Mouse (Mus musculus): ENCODE data around the gene U2af1. TPM values are rescaled to one million over a fixed set of nuclear protein-coding genes. Genes with fewer than 3 reads are reported as not detected.

Gene U2af1
- polyA plus RNA-seq, 1 experiment from 2014 or later, result 105 TPM

GRCm38 (mm10) chr17:31670163-31670562, 11.5 kb upstream of the U2af1 start:
- Histone ChIP-seq H3K4me2 (replicated peaks) (no peak overlapping the region), H3K9me3 (ENCODE audit: control insufficient read depth, low read length) (no peaks in the 10 kb centered on the region), H3K9ac (no peak overlapping the region), H3K27ac (no peak overlapping the region), H3K36me3 (replicated peaks; ENCODE audit: control insufficient read depth, insufficient read depth) (no peaks in the 10 kb centered on the region), H3K4me3 (replicated peaks; ENCODE audit: low read length) (no peak overlapping the region), H3K27me3 (ENCODE audit: control insufficient read depth, insufficient read depth, low read length) (no peaks in the 10 kb centered on the region), H3K4me1 (replicated peaks; ENCODE audit: control insufficient read depth, insufficient read depth, low read length) (no peaks in the 10 kb centered on the region)
- DNase-seq (ENCODE audit: low spot score), result no peak
- no peak for ATAC-seq (ENCODE audit: low FRiP score)
- 10% methylated on average over 11 of the region's 11 CpGs for WGBS

GRCm38 (mm10) chr17:31668306-31668705, 9.6 kb upstream of the U2af1 start:
- DNase-seq (ENCODE audit: low spot score) (no peak), ATAC-seq (ENCODE audit: low FRiP score) (no peak)
- Histone ChIP-seq H3K4me2 (replicated peaks) (no peak overlapping the region), H3K27me3 (ENCODE audit: control insufficient read depth, insufficient read depth, low read length) (no peaks in the 10 kb centered on the region), H3K4me1 (replicated peaks; ENCODE audit: control insufficient read depth, insufficient read depth, low read length) (no peaks in the 10 kb centered on the region), H3K9me3 (ENCODE audit: control insufficient read depth, low read length) (no peaks in the 10 kb centered on the region), H3K9ac (no peak overlapping the region), H3K27ac (no peak overlapping the region), H3K36me3 (replicated peaks; ENCODE audit: control insufficient read depth, insufficient read depth) (no peaks in the 10 kb centered on the region), H3K4me3 (replicated peaks; ENCODE audit: low read length) (no peak overlapping the region)
- 84% methylated on average over 8 of the region's 9 CpGs for whole genome bisulfite sequencing

DNA sequence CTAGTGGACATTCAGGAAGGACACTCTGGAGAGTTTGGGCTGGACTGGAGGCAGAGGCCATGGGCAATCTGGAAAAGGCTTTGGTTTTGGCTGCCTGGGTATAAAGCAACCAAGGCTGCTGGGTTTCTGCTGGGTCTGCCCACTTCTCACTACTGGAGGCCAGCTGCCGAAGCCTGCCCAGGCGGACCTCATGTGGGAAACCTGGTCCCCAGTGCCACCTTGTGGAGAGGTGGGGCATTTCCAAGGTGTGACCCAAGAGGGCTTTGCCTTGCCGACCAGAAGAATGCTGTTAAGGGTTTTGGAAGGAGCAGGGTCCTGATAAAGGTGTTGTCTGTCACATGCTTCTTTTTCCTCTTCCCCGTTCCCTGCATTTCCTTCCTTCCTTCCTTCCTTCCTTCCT, 6.1 kb upstream of the U2af1 start:
- no peak overlapping the region for H3K27ac ChIP-seq
- ATAC-seq (ENCODE audit: low FRiP score) (peak; percentile 69), DNase-seq (ENCODE audit: low spot score) (peak; percentile 75)
- no peak overlapping the region for H3K4me2 ChIP-seq (replicated peaks)
- no peaks in the 10 kb centered on the region for H3K36me3 ChIP-seq (replicated peaks; ENCODE audit: control insufficient read depth, insufficient read depth)
- 21% methylated on average over 4 of the region's 4 CpGs for WGBS
- no peak overlapping the region for H3K9ac ChIP-seq
- H3K4me3 ChIP-seq (replicated peaks; ENCODE audit: low read length), result no peak overlapping the region
- no peaks in the 10 kb centered on the region for H3K27me3 ChIP-seq (ENCODE audit: control insufficient read depth, insufficient read depth, low read length)
- no peaks in the 10 kb centered on the region for H3K4me1 ChIP-seq (replicated peaks; ENCODE audit: control insufficient read depth, insufficient read depth, low read length)
- no peaks in the 10 kb centered on the region for H3K9me3 ChIP-seq (ENCODE audit: control insufficient read depth, low read length)

DNA sequence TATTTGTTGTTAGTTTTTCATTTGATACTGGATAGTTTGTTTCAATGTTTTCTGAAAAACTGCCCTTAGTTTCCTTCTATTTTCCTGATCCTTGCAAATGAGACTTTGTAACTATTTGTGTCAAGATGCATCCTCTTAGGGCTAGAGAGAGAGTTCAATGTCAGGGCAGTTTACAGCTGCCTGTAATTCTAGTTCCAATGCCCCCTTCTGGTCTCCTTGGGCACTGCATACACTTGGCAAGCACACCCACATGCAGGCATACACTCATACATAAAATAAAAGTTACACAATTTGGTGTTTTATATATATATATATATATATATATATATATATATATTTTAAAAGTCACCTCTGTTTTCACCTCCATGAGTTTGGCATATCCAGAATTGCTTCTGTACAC, 4.2 kb upstream of the U2af1 start:
- Histone ChIP-seq H3K4me1 (replicated peaks; ENCODE audit: control insufficient read depth, insufficient read depth, low read length) (0 out of 2 replicates have a peak, but pooled peaks cover 6% of the 10 kb centered on the region), H3K4me2 (replicated peaks) (no peak overlapping the region), H3K27me3 (ENCODE audit: control insufficient read depth, insufficient read depth, low read length) (no peaks in the 10 kb centered on the region), H3K9ac (no peak overlapping the region), H3K4me3 (replicated peaks; ENCODE audit: low read length) (no peak overlapping the region), H3K27ac (no peak overlapping the region), H3K9me3 (ENCODE audit: control insufficient read depth, low read length) (no peaks in the 10 kb centered on the region), H3K36me3 (replicated peaks; ENCODE audit: control insufficient read depth, insufficient read depth) (no peaks in the 10 kb centered on the region)
- DNase-seq (ENCODE audit: low spot score), result no peak
- no peak for ATAC-seq (ENCODE audit: low FRiP score)

DNA sequence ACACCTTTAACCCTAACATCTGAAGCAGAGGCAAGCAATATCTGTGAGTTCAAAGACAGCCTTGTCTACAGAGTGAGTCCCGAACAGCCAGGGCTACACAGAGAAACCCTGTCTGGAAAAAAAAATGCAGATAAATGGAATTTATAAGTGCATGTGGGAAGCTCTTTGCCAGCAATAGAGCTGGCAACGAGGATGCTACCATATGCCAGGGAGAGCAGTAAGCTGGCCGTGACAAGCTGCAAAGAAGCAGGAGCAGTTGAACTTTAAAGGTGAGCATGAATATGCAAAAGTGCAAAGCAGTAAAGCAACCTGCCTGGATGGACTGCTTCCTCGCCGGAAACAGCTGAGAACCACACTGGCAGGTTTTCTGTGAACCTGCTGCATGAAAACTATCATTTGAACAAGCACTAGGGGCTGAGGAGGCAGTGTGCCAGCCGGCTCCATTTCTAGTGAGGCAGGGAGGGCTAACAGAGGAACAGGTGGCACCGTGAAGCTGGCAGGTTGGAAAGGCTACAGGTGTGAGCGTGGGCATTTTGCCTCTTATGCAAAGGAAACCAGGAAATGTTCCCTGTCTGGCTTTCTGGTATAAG, 2.1 kb upstream of the U2af1 start:
- Histone ChIP-seq H3K9ac (no peak overlapping the region; the same call in 1 of the 2 replicates), H3K4me3 (replicated peaks; ENCODE audit: low read length) (no peak overlapping the region), H3K9me3 (ENCODE audit: control insufficient read depth, low read length) (no peaks in the 10 kb centered on the region), H3K27me3 (ENCODE audit: control insufficient read depth, insufficient read depth, low read length) (no peaks in the 10 kb centered on the region), H3K4me2 (replicated peaks) (no peak overlapping the region), H3K36me3 (replicated peaks; ENCODE audit: control insufficient read depth, insufficient read depth) (peaks cover 4% of the 10 kb centered on the region; the same call in 1 of the 2 replicates), H3K27ac (no peak overlapping the region), H3K4me1 (replicated peaks; ENCODE audit: control insufficient read depth, insufficient read depth, low read length) (peaks cover 15% of the 10 kb centered on the region)
- no peak for ATAC-seq (ENCODE audit: low FRiP score)
- 76% methylated on average over 8 of the region's 8 CpGs for WGBS
- DNase-seq (ENCODE audit: low spot score), result no peak

GRCm38 (mm10) chr17:31658136-31658467, 590 bp downstream of the U2af1 start:
- Histone ChIP-seq H3K9me3 (ENCODE audit: control insufficient read depth, low read length) (no peaks in the 10 kb centered on the region), H3K27ac (peak overlapping the region; percentile 89), H3K9ac (peak overlapping the region; percentile 95), H3K4me2 (replicated peaks) (peak overlapping the region; percentile 93), H3K36me3 (replicated peaks; ENCODE audit: control insufficient read depth, insufficient read depth) (peaks cover 30% of the 10 kb centered on the region), H3K4me1 (replicated peaks; ENCODE audit: control insufficient read depth, insufficient read depth, low read length) (peaks cover 15% of the 10 kb centered on the region), H3K27me3 (ENCODE audit: control insufficient read depth, insufficient read depth, low read length) (no peaks in the 10 kb centered on the region), H3K4me3 (replicated peaks; ENCODE audit: low read length) (peak overlapping the region; percentile 98)
- DNase-seq (ENCODE audit: low spot score) (no peak), ATAC-seq (ENCODE audit: low FRiP score) (no peak)
- WGBS, result 1% methylated on average over 27 of the region's 27 CpGs

DNA sequence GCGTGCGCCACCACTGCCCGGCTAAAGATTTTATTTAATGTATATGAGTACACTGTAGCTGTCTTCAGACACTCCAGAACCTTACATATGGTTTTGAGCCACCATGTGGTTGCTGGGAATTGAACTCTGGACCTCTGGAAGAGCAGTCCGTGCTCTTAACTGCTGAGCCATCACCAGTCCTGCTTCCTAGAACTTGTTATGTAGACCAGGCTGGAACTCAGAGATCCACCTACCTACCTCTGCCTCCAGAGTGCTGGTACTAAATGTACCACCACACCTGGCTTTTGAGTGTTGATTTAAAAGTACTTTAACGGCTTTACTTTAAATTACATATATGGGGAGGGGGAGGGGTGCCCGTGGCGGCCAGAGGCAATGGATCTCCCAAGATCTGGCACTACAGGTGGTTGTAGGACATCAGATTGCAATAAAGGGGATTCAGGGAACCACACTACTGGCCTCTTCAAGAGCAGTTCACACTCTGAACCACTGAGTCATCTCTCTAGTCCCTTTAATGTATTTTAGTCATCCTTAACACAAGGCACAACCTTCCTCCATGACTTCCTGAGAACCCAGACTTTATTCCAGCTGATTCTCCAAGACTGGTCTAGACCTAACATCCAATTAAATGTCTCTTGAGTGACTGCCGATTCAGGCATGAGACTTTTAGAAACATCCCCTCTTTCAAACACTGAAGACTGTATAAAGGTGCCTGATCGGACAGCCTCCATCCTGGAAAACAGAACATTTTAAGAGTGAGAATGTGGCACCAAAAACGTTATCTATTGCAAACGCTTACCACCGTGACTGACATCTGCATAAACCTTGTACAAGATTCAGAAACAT, 1.3 kb downstream of the U2af1 start:
- H3K4me2 ChIP-seq (replicated peaks), result peak overlapping the region; percentile 93
- peaks cover 15% of the 10 kb centered on the region for H3K4me1 ChIP-seq (replicated peaks; ENCODE audit: control insufficient read depth, insufficient read depth, low read length)
- DNase-seq (ENCODE audit: low spot score) (no peak), ATAC-seq (ENCODE audit: low FRiP score) (no peak)
- peaks cover 38% of the 10 kb centered on the region for H3K36me3 ChIP-seq (replicated peaks; ENCODE audit: control insufficient read depth, insufficient read depth)
- peak overlapping the region; percentile 95 for H3K9ac ChIP-seq
- no peak overlapping the region for H3K27ac ChIP-seq
- WGBS, result 56% methylated on average over 12 of the region's 12 CpGs
- peak overlapping the region; percentile 98 for H3K4me3 ChIP-seq (replicated peaks; ENCODE audit: low read length)
- no peaks in the 10 kb centered on the region for H3K9me3 ChIP-seq (ENCODE audit: control insufficient read depth, low read length)
- no peaks in the 10 kb centered on the region for H3K27me3 ChIP-seq (ENCODE audit: control insufficient read depth, insufficient read depth, low read length)

- Histone ChIP-seq H3K9ac (no peak overlapping the region), H3K4me2 (replicated peaks) (0 out of 2 replicates have a peak overlapping the region, but pooled peaks have one; percentile 93), H3K27me3 (ENCODE audit: control insufficient read depth, insufficient read depth, low read length) (no peaks in the 10 kb centered on the region), H3K9me3 (ENCODE audit: control insufficient read depth, low read length) (no peaks in the 10 kb centered on the region), H3K27ac (no peak overlapping the region), H3K4me3 (replicated peaks; ENCODE audit: low read length) (no peak overlapping the region), H3K4me1 (replicated peaks; ENCODE audit: control insufficient read depth, insufficient read depth, low read length) (peaks cover 15% of the 10 kb centered on the region), H3K36me3 (replicated peaks; ENCODE audit: control insufficient read depth, insufficient read depth) (peaks cover 44% of the 10 kb centered on the region)
- 92% methylated on average over 5 of the region's 5 CpGs for WGBS
- ATAC-seq (ENCODE audit: low FRiP score) (no peak), DNase-seq (ENCODE audit: low spot score) (no peak)
These were observed 2.0 kb downstream of the U2af1 start for GRCm38 (mm10) chr17:31656682-31657081.

GRCm38 (mm10) chr17:31655366-31655765, 3.3 kb downstream of the U2af1 start:
- no peak for ATAC-seq (ENCODE audit: low FRiP score)
- H3K9ac ChIP-seq, result no peak overlapping the region
- no peaks in the 10 kb centered on the region for H3K9me3 ChIP-seq (ENCODE audit: control insufficient read depth, low read length)
- no peak overlapping the region for H3K4me2 ChIP-seq (replicated peaks)
- H3K4me3 ChIP-seq (replicated peaks; ENCODE audit: low read length), result no peak overlapping the region
- WGBS, result 72% methylated on average over 4 of the region's 4 CpGs
- H3K27me3 ChIP-seq (ENCODE audit: control insufficient read depth, insufficient read depth, low read length), result no peaks in the 10 kb centered on the region
- H3K27ac ChIP-seq, result no peak overlapping the region
- H3K36me3 ChIP-seq (replicated peaks; ENCODE audit: control insufficient read depth, insufficient read depth), result peaks cover 58% of the 10 kb centered on the region
- H3K4me1 ChIP-seq (replicated peaks; ENCODE audit: control insufficient read depth, insufficient read depth, low read length), result peaks cover 15% of the 10 kb centered on the region
- no peak for DNase-seq (ENCODE audit: low spot score)
